Mouse (Mus musculus): ENCODE data around the gene Ascc2. TPM values are rescaled to one million over a fixed set of nuclear protein-coding genes. Genes with fewer than 3 reads are reported as not detected.

The Ascc2 gene
- total and polyA plus RNA-seq, 2 experiments from 2014 or later, result 15.6 to 15.8 TPM

DNA sequence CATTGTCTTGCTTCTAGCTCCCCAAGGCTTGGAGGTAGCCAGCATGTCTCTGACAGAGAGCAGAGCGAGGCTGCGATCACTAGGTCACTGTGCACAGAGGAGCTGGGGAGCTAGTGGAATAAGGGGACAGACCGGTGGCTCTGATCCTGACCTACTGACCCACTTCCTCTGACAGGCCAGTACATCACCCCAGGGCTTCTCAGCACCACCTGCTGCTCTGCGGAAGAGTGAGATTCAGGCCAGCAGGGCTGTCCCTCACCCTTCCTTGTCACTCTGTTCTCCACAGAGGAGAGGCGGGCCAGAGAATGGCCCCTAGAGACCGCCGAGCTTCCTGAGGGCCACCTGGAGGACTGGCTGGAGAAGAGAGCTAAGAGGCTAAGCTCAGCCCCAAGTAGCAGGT is 94.2 kb downstream of the Ascc2 start:
- no peak for DNase-seq (ENCODE audit: low spot score)
- H3K9ac ChIP-seq (replicated peaks; ENCODE audit: low read length, poor library complexity, severe bottlenecking), result no peak overlapping the region
- no peak overlapping the region for H3K4me3 ChIP-seq (ENCODE audit: low read depth, low read length)
- no peak for ATAC-seq (ENCODE audit: low FRiP score)
- no peaks in the 10 kb centered on the region; the same call in 1 of the 2 replicates for H3K36me3 ChIP-seq (ENCODE audit: insufficient read depth, low read length)
- no peak overlapping the region for H3K4me2 ChIP-seq (ENCODE audit: low read depth, low read length, poor library complexity, severe bottlenecking)
- 83% methylated on average over 7 of the region's 7 CpGs for WGBS
- no peak overlapping the region for H3K27ac ChIP-seq (ENCODE audit: low read depth, low read length)
- H3K27me3 ChIP-seq (ENCODE audit: insufficient read depth, low read length), result no peaks in the 10 kb centered on the region
- no peak for TF ChIP-seq CTCF (IDR thresholded peaks at IDR 0.05)
- no peaks in the 10 kb centered on the region for H3K9me3 ChIP-seq (ENCODE audit: low read length)
- H3K4me1 ChIP-seq (ENCODE audit: insufficient read depth, low read length), result no peaks in the 10 kb centered on the region

DNA sequence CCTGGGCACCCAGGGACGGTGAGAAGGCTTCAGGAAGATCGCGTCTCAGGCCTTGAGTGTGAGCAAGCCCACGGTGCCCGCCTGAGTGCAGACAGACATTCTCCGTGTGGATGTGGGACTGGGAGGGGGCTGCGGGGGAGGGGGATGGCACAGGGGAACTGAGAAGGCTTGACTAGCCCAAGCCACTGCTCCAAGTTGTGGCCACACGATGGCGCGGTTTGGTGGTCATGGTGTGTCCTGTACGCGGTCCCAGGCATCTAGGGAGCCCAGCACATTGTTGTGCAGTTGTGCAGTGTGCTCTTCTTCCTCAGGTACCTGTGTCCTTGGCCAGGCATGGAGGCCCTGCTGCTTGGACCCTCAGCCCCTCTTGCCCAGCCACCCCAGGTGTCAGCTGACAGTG is 96.6 kb downstream of the Ascc2 start:
- H3K27me3 ChIP-seq (ENCODE audit: insufficient read depth, low read length), result no peaks in the 10 kb centered on the region
- no peaks in the 10 kb centered on the region for H3K36me3 ChIP-seq (ENCODE audit: insufficient read depth, low read length)
- no peak overlapping the region for H3K9ac ChIP-seq (replicated peaks; ENCODE audit: low read length, poor library complexity, severe bottlenecking)
- WGBS, result 43% methylated on average over 12 of the region's 12 CpGs
- H3K27ac ChIP-seq (ENCODE audit: low read depth, low read length), result no peak overlapping the region
- DNase-seq (ENCODE audit: low spot score) (peak; percentile 49), ATAC-seq (ENCODE audit: low FRiP score) (no peak)
- no peak overlapping the region for H3K4me3 ChIP-seq (ENCODE audit: low read depth, low read length)
- no peaks in the 10 kb centered on the region for H3K9me3 ChIP-seq (ENCODE audit: low read length)
- no peak overlapping the region for H3K4me2 ChIP-seq (ENCODE audit: low read depth, low read length, poor library complexity, severe bottlenecking)
- TF ChIP-seq CTCF (IDR thresholded peaks at IDR 0.05), result peak; percentile 58
- H3K4me1 ChIP-seq (ENCODE audit: insufficient read depth, low read length), result no peaks in the 10 kb centered on the region

Other genes starting within 250 kb of the Ascc2 start
- not detected in 2 replicates for gene Hormad2, start 196.6 kb upstream of the Ascc2 start, total RNA-seq (2014; rRNA removed)
- 0.10 TPM in 1 of 2 replicates, not detected in the other for gene Hormad2, start 196.6 kb upstream of the Ascc2 start, polyA plus RNA-seq (2015; fragmentation: Nextera tagmentation; extraction: Ambion mirVana)
- 93.5 and 99.1 TPM in 2 replicates for gene Mtmr3, start 42.9 kb upstream of the Ascc2 start, total RNA-seq (2014; rRNA removed)
- 25.8 and 28.5 TPM in 2 replicates for gene Mtmr3, start 42.9 kb upstream of the Ascc2 start, polyA plus RNA-seq (2015; fragmentation: Nextera tagmentation; extraction: Ambion mirVana)
- not detected in 2 replicates for gene Gm11032, start 17.7 kb upstream of the Ascc2 start, total RNA-seq (2014; rRNA removed)
- not detected in 2 replicates for gene Gm11032, start 17.7 kb upstream of the Ascc2 start, polyA plus RNA-seq (2015; fragmentation: Nextera tagmentation; extraction: Ambion mirVana)
- gene Uqcr10, start 66.6 kb downstream of the Ascc2 start, total RNA-seq (2014; rRNA removed), result 294 and 403 TPM in 2 replicates
- gene Uqcr10, start 66.6 kb downstream of the Ascc2 start, polyA plus RNA-seq (2015; fragmentation: Nextera tagmentation; extraction: Ambion mirVana), result 788 and 843 TPM in 2 replicates
- gene Zmat5, start 66.9 kb downstream of the Ascc2 start, total RNA-seq (2014; rRNA removed), result 25.9 and 28.2 TPM in 2 replicates
- 43.5 and 51.7 TPM in 2 replicates for gene Zmat5, start 66.9 kb downstream of the Ascc2 start, polyA plus RNA-seq (2015; fragmentation: Nextera tagmentation; extraction: Ambion mirVana)
- 13.1 and 15.7 TPM in 2 replicates for gene Cabp7, start 109.0 kb downstream of the Ascc2 start, total RNA-seq (2014; rRNA removed)
- 1.8 and 2.1 TPM in 2 replicates for gene Cabp7, start 109.0 kb downstream of the Ascc2 start, polyA plus RNA-seq (2015; fragmentation: Nextera tagmentation; extraction: Ambion mirVana)
- 103 and 107 TPM in 2 replicates for gene Nf2, start 211.8 kb downstream of the Ascc2 start, total RNA-seq (2014; rRNA removed)
- 48.4 and 51.5 TPM in 2 replicates for gene Nf2, start 211.8 kb downstream of the Ascc2 start, polyA plus RNA-seq (2015; fragmentation: Nextera tagmentation; extraction: Ambion mirVana)
- 133 and 170 TPM in 2 replicates for gene Nipsnap1, start 236.2 kb downstream of the Ascc2 start, total RNA-seq (2014; rRNA removed)
- 130 and 133 TPM in 2 replicates for gene Nipsnap1, start 236.2 kb downstream of the Ascc2 start, polyA plus RNA-seq (2015; fragmentation: Nextera tagmentation; extraction: Ambion mirVana)

Measured in midbrain, postnatal 0 days (tissue).